Mouse (Mus musculus) common myeloid progenitor, adult 5-6 weeks (primary cell): ENCODE data around the gene Rnf212. TPM values are rescaled to one million over a fixed set of nuclear protein-coding genes. Genes with fewer than 3 reads are reported as not detected.
A peak's percentile ranks its signal among the peaks of the same experiment; 100 is the strongest.

ENCODE experiments used
- ATAC-seq: replicated peaks from 2 replicates; pipeline ENCODE4 v1.8.0; 2016; ENCODE audit warnings: low read depth, mild to moderate bottlenecking, moderate TSS enrichment, inconsistent platforms; ENCODE audit not compliant: poor library complexity, severe bottlenecking
- total RNA-seq: library from RNA; stranded (forward); fragments of 200-1000, 187-1606 nt; gene quantifications from 2 replicates; pipeline ENCODE4 v1.2.3, GENCODE M21; 2017

The Rnf212 gene
- total RNA-seq, 1 experiment from 2014 or later, result 0.78 TPM

GRCm38 (mm10) chr5:108714149-108714548, 60.6 kb downstream of the Rnf212 start:
- no peak for ATAC-seq

DNA sequence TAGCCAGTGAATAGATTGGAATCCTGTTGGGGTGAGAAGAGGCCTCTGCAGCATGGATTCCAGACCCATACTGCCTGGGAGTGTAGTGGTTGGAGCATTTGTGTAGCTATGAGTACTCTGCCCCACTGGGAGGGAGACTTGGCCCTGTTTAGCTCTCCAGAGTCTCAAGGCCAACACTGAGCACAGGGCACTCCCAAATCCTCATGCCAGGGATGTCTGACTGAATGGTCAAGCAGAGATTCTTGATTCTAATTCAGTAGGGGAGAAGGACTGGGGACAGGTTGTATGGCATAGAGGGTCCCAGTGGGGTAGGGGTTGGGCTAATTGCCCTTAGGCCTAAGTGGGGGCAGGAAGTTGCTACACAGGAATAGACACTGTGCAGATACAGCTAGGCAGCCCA, 61.1 kb downstream of the Rnf212 start:
- ATAC-seq, result no peak

DNA sequence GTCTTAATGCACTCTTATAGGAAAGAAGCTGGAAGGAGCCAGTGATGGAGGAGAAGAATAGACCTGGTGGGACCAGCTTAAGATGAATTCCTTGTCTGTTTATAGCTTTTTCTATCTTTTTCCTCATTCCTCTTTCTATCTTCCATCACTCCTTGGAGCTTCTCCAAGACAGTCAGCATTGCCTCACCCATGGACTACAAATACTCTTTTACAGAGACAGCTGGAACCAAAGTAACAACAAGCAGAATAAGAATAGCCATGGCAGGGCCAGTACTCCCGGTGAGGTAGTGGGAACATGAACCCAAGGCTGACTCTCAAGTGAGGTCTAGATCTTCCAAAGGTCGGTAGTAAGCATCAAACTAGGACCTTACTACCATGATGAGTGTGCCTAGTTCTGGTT, 61.7 kb downstream of the Rnf212 start:
- no peak for ATAC-seq

GRCm38 (mm10) chr5:108711968-108712367, 62.8 kb downstream of the Rnf212 start:
- ATAC-seq, result no peak

- no peak for ATAC-seq
These were observed 65.6 kb downstream of the Rnf212 start for GRCm38 (mm10) chr5:108708981-108709731.

- no peak for ATAC-seq
These were observed 66.4 kb downstream of the Rnf212 start for GRCm38 (mm10) chr5:108708419-108708818.

DNA sequence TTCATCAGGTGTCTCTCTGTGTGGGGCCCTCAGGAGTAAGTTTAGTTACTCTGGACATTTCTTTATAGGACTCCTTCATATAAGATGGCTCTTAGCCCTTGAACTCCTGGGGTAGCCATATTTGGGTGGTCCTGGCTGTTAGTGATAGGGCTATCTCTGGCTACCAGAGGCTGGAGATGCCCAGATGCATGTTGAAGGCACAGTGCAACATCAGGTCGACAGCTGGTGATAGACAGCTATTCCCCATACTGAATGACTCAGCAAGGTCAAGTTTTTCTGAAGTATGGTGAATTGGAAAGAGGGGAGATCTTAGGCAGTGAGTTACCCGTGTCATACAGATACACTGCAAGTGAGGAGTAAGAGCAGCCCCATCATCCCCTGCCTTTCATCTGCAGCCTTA, 67.0 kb downstream of the Rnf212 start:
- no peak for ATAC-seq

GRCm38 (mm10) chr5:108703754-108704626, 70.8 kb downstream of the Rnf212 start:
- ATAC-seq, result no peak

GRCm38 (mm10) chr5:108701341-108702021, 73.3 kb downstream of the Rnf212 start:
- no peak for ATAC-seq

DNA sequence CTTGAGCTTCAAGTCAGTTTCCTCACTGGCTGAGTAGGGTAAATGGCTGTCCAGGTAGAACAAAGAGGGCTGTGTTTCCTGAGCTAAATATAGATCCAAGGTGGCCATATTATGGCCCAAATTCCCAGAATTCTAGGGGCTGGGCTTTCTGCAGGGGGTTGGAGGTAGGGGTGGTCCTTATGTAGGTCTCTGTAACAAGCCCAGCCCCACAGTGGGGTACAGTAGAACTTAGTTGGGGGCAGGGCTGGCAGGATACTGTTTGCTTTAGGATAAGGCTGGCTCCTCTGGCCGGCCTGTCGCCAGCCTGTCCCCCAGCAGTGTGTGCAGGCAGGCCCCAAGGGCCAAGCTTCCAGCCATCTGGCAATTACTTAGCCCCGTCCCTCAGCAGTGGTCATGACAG, 74.4 kb downstream of the Rnf212 start:
- no peak for ATAC-seq

DNA sequence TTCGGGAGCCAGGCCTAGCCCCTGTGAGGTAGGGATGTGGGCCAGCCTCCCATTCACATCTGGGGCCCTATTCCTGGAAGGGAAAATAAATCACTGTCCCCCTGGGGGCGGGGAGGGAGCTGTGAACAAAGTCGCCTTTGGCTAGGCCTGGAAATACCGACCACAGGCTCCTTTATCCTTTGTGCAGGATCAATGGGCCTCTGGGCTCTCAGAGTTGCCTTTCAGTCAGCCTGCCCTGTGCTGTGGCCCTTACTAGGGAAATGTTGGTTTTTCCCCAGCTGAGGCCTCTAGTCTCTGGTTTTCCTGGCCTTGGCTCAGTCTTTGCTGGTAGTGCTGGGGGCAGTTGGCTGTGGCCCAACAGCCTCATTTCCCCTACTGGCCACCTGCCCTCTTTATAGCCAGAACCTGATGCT, 77.4 kb downstream of the Rnf212 start:
- ATAC-seq, result no peak

- no peak for ATAC-seq
These were observed 78.2 kb downstream of the Rnf212 start for GRCm38 (mm10) chr5:108696542-108696941.

GRCm38 (mm10) chr5:108695861-108696260, 78.9 kb downstream of the Rnf212 start:
- ATAC-seq, result no peak

DNA sequence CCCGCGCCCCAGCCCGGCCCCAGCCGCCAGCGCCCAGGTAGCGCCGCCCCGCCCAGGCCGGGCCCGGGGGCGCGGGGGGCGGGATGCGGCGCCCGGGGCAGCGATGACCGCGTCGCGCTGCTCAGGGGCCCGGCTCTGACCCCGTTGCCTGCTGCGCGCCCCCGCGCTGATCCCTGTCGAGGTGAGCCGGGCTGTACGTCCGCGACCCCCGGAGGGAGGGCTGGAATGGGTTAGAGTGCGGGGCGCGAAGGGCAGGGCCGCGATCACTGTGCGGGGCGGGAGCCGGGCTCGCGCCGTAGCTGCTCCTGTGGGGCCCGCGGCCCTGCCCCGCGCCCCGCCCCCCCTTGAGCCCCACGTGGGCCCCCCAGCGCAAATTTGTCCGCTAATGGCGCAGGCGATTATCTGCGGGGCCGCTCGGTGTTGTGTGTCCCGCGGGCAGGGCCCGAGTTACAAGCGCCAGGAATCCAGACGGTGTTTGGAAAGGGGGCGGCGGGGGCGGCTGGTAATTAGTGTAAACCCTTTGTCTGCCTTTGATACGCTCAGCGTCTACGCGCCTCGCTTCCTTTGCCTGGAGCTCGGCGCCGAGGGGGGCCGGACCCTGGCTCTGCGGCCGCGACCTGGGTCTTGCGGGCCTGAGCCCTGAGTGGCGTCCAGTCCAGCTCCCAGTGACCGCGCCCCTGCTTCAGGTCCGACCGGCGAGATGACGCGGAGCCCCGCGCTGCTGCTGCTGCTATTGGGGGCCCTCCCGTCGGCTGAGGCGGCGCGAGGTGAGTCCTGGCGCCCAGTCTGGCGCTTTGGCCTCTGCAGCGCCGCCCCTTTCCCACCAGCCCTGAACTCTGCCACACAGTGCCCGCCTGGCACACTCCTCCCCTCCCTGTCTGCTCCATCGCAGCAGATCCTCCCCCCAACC, 80.2 kb downstream of the Rnf212 start:
- peak; percentile 43 for ATAC-seq

DNA sequence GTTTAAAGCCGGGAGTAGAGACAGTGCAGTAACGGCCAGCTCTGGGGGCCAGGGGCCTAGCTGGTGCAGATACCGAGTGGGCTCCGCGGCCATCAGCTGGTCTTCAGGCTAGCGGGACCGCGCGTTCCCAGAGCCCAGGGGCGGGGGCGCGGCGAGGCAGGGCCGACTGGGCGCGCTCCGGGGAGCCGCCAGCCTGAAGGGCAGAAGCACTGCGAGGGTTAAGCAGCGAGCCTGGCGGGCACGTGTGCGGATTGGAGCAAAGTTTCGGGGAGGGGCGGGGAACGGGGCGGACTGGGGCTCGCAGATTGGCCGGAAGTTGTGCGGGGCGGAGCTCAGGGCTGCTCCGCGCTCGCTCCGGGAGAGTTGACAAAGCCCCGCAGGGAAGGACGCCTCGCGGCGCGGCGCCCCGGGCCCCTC, 80.9 kb downstream of the Rnf212 start:
- ATAC-seq, result peak; percentile 81

GRCm38 (mm10) chr5:108692271-108692670, 82.5 kb downstream of the Rnf212 start, which contains the start of gene Fgfrl1:
Gene Fgfrl1, plus strand, starts transcription at chr5:108692382.
- ATAC-seq, result peak; percentile 52

DNA sequence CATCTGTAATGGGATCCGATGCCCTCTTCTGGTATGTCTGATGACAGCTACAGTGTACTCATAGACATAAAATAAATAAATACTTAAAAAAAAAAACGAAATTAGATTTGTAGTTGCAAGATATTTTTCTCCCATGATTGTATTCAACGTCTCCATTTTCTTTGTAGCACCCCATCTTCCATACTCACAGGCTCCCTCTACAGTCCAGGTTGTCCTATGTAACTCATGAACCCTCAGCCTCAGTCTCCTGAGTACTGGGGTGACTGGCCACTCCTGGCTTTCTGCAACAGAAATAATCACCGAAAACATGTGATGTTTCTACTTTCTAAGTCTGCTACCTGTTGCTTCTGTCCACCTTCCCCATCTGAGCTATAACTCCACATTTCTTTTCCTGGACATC, 83.6 kb downstream of the Rnf212 start:
- no peak for ATAC-seq

DNA sequence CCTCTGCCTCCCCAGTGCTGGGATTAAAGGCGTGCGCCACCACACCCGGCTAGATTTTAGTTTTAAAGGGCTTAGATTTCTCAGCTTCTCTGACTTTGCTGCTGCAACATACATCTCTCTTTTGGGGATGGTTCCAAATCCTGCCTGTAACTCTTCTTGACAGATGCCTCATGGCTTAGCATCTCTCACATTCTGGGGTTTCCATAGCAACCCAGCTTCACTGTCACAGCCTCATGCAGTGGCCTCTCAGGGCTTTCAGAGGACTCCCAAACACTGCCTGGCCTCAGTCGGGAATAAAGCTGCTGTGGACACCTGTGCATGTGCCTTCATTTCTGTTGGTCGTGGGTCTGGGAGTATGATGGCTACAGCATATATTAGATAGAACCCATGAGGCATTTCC, 85.7 kb downstream of the Rnf212 start:
- no peak for ATAC-seq

DNA sequence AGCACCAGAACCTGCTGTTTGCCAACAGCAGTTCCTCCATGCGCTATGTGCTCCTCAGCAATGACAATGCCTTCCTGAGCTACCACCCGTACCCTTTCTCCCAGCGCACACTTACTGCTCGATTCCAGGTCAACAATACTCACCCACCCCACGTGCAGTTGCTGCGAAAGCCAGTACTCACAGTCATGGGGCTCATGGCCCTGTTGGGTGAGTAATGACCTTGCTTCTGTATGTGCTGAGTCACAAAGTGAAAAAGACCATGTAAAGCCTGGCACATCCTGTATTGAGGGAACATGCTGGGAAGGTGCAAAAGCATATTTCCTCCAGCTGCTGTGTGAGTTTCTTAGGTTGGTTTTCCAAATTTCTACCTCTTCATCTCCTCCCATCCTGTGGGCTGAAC, 93.9 kb downstream of the Rnf212 start:
- ATAC-seq, result no peak

DNA sequence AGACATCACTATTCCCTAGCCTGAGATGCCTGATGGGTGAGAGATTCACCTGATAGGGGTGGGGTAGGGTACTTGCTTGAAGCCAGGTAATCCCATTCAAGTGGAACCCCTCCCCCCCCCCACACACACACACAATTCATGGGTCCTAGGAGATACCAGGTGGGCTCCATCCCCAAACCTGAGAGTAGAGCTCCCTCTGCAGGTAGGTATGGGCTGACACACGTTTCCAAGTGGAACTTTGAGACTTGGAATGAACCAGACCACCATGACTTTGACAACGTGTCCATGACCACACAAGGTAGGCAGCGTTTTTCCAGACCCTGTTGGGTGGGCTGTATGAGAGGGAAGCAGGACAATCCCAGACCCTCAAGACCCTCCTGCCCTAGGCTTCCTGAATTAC, 94.9 kb downstream of the Rnf212 start:
- ATAC-seq, result no peak
